Mouse (Mus musculus): ENCODE measurements around the gene Slc6a12. TPM values are rescaled to one million over a fixed set of nuclear protein-coding genes. Genes with fewer than 3 reads are reported as not detected.

The Slc6a12 gene
- total RNA-seq, 1 experiment from 2014 or later, result not detected

DNA sequence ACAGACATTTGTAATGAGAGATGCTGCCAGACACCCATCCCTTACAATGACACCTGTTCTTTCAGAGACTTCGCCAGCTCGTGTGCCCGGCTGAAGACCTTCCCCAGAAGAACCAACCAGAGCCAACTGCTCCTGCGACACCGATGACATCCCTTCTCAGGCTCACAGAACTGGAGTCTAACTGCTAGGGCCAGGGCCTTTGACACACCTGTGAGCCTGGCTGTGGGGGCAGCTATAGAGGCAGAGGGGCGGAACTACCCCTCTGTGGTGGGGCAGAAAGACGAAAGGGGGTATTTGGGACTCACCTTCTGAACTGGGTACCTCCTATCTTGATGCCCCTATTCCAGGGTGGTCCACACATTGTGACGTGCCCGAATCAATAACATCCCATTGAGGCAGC lies 5.6 kb upstream of the Slc6a12 start:
- no peak for ATAC-seq (replicated peaks in 1 of 2; ENCODE audit: insufficient read depth in 1 of 2, low FRiP score in 2 of 2, low TSS enrichment in 1 of 2, low read depth in 1 of 2, poor library complexity in 2 of 2, severe bottlenecking in 2 of 2)

DNA sequence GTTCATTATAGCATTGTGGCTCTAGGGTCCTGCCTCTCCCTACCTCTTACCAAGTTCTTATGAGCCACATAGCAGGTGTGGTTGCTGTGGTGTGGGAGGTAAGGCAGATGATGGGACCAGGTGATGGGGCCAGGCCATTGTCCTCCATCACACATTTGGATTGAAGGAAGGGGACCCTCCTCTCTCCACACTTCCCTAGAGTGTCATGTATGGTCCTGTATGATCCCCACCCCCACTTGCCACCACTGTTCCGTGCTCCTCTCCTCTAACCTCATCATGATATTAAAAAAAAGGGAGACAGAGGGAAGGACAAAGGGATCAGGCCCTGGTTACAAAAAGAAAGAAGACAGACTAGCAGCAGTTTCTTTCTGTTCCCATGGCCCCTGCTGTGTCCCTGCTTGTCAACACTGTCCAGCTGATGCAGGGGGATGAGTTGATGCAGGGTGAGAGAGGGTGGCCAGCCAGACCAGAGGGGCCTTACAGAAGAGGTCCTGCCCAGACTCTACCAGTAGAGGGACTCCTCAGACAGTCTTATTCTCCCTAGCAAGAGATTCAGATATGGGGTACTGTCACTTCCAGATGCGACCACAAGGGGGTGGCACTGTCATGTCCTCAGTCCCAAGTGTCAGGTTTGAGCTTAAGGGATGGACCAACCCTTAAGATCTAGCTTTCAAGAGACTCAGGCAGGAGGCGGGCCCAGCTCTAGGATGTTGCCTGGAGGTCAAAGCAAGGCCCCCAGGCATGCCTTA lies 4.9 kb upstream of the Slc6a12 start:
- peak; percentile 71 to 75 for ATAC-seq (replicated peaks in 1 of 2; ENCODE audit: insufficient read depth in 1 of 2, low FRiP score in 2 of 2, low TSS enrichment in 1 of 2, low read depth in 1 of 2, poor library complexity in 2 of 2, severe bottlenecking in 2 of 2)

DNA sequence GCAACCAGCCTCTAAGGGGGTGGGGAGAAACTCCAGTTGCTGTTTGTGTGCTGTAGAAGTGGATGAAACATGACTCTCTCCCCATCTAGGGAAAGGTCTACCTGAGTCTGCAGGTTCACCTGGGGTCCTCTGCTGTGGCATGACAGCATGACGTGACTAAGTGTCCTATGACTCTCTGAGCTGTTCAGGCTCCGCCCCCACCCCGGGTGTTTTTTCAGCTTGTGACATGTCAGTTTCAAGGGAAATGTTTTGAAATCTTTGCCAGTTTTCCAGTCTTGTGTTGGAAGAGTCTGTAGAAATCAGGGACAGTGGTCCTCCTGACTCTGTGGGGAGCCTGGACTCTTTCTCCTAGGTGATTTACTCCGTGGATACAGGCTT lies 4.4 kb upstream of the Slc6a12 start:
- no peak; a peak in 1 of 4 replicates for ATAC-seq (replicated peaks in 1 of 2; ENCODE audit: insufficient read depth in 1 of 2, low FRiP score in 2 of 2, low TSS enrichment in 1 of 2, low read depth in 1 of 2, poor library complexity in 2 of 2, severe bottlenecking in 2 of 2)

DNA sequence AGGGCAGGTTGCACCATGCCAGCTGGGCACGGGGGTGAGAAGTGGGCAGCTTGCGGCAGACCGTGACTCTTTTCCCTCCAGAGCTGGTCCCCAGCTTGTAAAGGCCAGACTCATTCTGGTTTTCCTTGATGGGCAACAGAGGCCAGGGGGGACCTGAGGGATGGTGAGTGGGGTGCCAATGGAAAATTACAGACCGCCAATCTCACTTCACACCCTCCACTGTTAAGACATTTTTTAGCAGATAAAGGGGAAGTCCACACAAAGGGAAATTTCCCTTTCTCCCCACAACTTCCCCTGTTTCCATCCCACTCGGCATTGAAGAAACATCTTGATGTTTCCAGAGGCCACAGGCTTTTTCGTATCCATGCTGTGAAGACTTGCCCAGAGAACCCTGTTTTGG lies 1.2 kb upstream of the Slc6a12 start:
- ATAC-seq (replicated peaks in 1 of 2; ENCODE audit: insufficient read depth in 1 of 2, low FRiP score in 2 of 2, low TSS enrichment in 1 of 2, low read depth in 1 of 2, poor library complexity in 2 of 2, severe bottlenecking in 2 of 2), result peak; percentile 48 to 52

DNA sequence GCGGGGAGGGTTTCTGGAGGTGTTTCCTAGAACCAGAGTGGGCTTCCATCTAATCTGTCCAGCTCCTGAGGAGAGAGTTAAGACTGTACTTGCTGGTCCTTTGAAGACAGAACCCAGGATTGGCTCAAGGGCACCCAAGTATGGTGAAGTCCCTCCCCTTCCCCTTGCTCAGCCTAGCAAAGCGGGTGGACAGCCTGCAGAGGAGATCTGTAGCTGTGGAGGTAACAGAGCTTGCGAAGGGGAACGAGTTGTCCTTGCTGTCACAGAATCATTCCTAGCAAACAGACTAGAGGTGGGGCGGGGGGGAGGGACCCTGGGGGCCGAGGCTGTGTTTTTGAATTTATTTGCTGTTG lies 871 bp downstream of the Slc6a12 start:
- ATAC-seq (replicated peaks in 1 of 2; ENCODE audit: insufficient read depth in 1 of 2, low FRiP score in 2 of 2, low TSS enrichment in 1 of 2, low read depth in 1 of 2, poor library complexity in 2 of 2, severe bottlenecking in 2 of 2), result no peak

DNA sequence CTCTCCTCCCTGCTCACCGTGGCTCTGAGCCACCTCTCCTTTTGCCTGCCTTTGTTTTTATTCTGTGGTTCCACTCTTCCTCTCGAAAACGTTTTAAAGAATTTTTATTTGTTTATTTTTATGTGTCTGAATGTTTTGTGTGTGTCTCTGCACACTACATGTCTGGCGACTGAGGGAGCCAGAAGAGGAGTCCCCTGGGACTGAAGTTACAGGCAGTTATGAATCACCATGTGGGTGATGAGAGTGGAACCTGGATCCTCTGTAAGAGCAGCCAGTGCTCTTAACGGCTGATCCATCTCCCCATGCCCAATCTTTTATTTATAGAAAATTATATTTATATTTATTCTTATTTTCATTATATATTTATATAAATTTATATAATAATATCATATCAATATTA lies 1.5 kb downstream of the Slc6a12 start:
- ATAC-seq (replicated peaks in 1 of 2; ENCODE audit: insufficient read depth in 1 of 2, low FRiP score in 2 of 2, low TSS enrichment in 1 of 2, low read depth in 1 of 2, poor library complexity in 2 of 2, severe bottlenecking in 2 of 2), result no peak

DNA sequence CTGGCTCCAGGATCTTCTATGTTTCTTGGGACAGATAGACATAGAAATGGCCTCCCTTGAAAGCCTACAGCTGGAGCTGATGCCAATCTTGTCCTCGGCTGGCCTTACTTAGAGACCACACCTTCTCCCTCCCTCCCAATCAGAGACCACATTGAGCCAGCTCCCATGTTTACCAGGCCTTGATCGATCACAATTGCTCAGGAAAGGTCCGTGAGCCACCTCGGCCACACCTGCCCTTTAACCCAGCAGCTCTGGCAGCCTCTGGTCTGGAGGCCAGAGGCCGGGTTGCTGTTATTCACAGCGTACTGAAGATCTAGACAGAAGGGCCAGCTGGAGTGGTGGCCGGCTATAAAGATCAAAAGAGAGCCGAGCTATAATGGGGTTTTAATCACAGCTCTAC lies 3.6 kb downstream of the Slc6a12 start:
- ATAC-seq (replicated peaks in 1 of 2; ENCODE audit: insufficient read depth in 1 of 2, low FRiP score in 2 of 2, low TSS enrichment in 1 of 2, low read depth in 1 of 2, poor library complexity in 2 of 2, severe bottlenecking in 2 of 2), result no peak

DNA sequence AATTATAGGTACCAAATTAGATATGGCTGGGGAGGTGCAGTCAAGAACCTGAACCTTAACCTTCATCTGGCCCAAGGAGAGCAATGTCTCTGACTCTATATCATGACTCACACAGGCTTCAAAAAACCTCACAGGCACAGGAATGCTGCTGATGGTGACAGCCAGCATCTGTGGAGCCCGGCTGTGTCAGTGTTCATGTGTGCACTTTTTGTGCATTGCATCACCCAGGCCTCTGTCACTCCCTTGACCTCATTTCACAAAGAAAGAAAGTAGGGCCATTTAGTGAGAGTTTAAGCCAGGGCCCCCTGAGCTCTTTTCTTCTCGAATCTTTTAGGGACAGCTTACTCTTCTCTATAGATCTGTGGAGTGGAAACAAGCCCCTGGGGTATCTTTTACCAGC lies 9.4 kb downstream of the Slc6a12 start:
- no peak for ATAC-seq (replicated peaks in 1 of 2; ENCODE audit: insufficient read depth in 1 of 2, low FRiP score in 2 of 2, low TSS enrichment in 1 of 2, low read depth in 1 of 2, poor library complexity in 2 of 2, severe bottlenecking in 2 of 2)

DNA sequence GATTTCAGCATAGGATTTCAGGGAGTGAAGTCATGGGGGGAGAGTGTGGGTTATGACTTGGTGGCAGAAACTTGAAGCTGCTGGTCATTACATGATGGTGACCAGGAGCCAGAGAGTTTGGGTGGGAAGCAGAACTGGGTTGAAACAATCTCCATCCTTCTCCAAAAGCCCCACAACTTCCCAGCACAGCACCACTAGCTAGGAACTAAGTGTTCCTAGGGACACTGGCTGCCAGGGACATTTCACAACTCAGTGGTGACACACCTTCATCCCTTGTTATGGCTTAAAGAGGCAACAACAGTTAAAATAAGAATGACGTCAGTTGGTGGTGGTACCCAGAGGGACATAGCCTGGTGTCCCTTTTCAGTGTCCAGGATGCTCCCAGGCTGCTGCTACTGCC lies 13.2 kb downstream of the Slc6a12 start:
- no peak for ATAC-seq (replicated peaks in 1 of 2; ENCODE audit: insufficient read depth in 1 of 2, low FRiP score in 2 of 2, low TSS enrichment in 1 of 2, low read depth in 1 of 2, poor library complexity in 2 of 2, severe bottlenecking in 2 of 2)

DNA sequence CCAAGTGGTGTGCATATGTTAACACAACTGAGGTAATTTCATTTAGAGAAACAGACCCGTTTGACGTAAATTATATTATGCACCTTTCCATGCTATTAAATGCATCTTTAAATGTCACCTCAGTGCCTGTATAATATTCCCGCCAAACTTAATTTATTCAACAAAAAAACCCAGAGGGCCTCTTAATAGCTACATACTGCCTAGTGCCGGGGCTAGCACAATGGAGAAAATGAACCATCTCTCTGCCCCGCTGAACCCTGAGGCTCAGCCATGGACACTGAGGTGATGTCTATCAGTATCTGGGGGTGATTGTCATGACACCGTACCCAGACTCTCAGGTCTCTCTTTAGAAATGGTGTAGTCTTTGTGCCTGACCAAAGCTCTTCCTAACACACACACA lies 14.4 kb downstream of the Slc6a12 start:
- ATAC-seq (replicated peaks in 1 of 2; ENCODE audit: insufficient read depth in 1 of 2, low FRiP score in 2 of 2, low TSS enrichment in 1 of 2, low read depth in 1 of 2, poor library complexity in 2 of 2, severe bottlenecking in 2 of 2), result no peak

DNA sequence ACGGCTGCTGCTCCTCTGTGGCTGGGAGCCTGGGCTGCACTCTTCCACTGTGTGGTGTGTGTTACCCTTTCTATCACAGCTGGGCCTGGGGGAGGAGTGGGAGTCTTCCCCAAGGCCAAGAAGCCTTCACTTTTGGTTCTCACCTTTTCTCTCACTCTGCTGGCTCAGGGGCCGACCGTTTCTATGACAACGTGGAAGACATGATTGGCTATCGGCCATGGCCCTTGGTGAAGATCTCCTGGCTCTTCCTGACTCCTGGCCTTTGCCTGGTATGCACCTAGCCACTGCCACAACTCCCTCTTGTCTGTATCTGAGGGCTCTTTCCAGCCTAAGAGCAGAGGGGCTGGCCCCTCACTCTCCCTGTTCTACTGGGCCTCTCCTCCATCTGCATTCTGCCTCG lies 20.2 kb downstream of the Slc6a12 start:
- ATAC-seq (replicated peaks in 1 of 2; ENCODE audit: insufficient read depth in 1 of 2, low FRiP score in 2 of 2, low TSS enrichment in 1 of 2, low read depth in 1 of 2, poor library complexity in 2 of 2, severe bottlenecking in 2 of 2), result no peak

DNA sequence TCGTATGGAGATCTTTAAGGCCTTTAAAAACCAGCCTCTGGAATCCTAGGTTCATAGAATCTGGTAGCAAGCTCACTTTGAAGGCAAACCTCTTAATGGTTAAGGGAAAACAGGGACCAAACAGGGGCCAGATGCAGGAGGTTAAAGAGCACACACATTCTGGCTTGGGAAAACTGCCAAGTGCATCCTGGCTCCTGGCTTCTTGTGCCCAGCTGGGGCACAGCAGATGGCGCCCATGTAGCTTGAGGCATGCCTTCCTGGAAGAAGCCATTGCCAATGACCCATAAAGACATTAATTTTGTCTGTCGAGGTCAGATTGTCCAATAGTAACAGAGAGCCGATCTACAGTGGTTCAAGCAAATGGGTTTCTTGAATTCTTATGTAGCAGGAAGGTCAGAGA lies 21.1 kb downstream of the Slc6a12 start:
- no peak for ATAC-seq (replicated peaks in 1 of 2; ENCODE audit: insufficient read depth in 1 of 2, low FRiP score in 2 of 2, low TSS enrichment in 1 of 2, low read depth in 1 of 2, poor library complexity in 2 of 2, severe bottlenecking in 2 of 2)

DNA sequence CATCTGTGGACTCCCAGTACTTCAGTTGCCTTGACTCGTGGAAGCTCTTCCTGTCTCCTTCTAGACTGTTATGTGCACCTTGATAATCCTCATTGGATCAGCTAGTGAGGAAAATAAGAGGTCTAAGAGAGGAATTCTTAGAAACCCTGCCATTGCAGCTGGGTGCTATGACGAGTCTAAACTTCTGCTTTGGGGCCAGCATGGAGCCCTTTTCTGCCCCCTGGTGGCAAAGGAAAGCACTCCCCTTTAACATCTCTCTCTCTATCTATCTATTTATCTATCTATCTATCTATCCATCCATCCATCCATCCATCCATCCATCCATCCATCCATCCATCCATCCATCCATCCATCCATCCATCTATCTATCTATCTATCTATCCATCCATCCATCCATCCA lies 23.7 kb downstream of the Slc6a12 start:
- peak; percentile 60 to 69; a peak in 2 of 4 replicates for ATAC-seq (replicated peaks in 1 of 2; ENCODE audit: insufficient read depth in 1 of 2, low FRiP score in 2 of 2, low TSS enrichment in 1 of 2, low read depth in 1 of 2, poor library complexity in 2 of 2, severe bottlenecking in 2 of 2)

DNA sequence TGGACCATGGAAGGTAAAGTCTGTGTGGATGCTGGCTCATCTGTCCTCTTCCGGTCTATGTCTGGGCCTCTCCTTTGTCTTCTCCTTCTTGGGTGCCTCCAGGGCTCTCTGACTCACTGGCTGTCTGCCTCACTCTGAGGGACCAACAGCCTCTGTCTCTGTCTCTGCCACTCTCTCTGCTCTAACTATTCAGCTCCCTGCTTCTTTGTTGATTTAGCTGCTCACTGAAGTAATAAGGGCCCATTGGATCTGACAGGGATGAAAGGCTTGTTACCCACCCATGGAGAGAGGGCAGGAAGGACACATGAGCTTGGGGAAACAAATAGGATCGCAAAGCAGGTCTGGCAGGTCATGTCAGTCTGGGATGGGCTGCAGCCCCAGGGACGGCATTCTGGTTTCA lies 24.2 kb downstream of the Slc6a12 start:
- no peak for ATAC-seq (replicated peaks in 1 of 2; ENCODE audit: insufficient read depth in 1 of 2, low FRiP score in 2 of 2, low TSS enrichment in 1 of 2, low read depth in 1 of 2, poor library complexity in 2 of 2, severe bottlenecking in 2 of 2)

DNA sequence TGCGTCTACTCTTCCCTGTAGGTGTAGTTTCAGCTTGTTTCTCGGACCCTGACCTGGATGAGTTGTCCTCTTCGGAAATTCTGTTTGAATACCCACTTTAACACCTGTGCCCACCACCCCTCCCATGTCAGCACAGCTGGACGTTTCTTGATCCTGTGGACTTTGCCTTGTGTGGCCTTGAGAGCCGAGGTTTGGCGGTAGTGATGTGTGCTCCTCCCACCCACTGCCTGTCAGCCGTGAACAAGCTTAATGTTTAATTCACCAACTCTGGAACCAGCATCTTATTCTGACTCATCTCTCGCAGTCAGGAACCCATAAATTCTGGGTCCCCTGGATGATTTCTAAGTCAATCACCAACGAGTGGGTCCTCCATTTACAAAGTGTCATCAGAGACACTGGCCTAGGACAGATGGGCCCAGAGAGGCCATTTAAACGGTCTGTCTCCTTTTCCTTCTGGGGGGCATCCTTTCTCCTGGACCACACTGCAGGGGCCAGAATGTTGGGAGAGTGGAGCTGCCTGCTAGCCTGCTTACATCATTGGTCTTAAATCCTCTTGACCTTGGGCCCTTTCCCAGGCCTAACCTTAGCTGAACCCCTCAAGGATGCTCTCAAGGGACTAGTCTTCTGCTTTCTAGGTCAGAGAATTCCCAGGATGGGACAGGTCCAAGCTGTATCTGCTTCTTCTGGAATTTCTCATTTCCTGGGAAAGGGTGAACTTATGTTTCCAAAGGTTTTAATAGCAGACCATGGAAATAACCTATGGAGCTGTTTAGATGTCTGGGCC lies 28.5 kb downstream of the Slc6a12 start:
- ATAC-seq (replicated peaks in 1 of 2; ENCODE audit: insufficient read depth in 1 of 2, low FRiP score in 2 of 2, low TSS enrichment in 1 of 2, low read depth in 1 of 2, poor library complexity in 2 of 2, severe bottlenecking in 2 of 2), result no peak

DNA sequence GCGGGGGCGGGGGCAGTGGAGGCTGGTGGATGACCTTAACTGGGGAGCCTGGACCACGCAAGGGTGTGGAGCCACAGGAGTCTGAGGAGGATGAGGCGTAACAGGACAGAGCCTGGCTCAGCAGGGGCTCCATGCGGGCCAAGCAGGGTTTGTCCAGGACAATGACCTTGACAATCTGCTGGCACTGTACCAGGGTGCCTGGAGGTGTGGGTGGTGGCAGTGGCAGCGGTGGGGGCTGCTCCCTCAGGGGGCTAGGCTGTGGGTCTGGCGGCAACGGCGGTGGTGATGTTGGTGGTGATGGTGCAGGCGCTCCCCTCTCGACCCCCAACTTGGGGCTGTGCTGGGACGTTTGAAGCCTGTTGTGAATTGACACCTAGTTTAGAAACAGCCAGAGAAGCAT lies 33.3 kb downstream of the Slc6a12 start:
- no peak for ATAC-seq (replicated peaks in 1 of 2; ENCODE audit: insufficient read depth in 1 of 2, low FRiP score in 2 of 2, low TSS enrichment in 1 of 2, low read depth in 1 of 2, poor library complexity in 2 of 2, severe bottlenecking in 2 of 2)

DNA sequence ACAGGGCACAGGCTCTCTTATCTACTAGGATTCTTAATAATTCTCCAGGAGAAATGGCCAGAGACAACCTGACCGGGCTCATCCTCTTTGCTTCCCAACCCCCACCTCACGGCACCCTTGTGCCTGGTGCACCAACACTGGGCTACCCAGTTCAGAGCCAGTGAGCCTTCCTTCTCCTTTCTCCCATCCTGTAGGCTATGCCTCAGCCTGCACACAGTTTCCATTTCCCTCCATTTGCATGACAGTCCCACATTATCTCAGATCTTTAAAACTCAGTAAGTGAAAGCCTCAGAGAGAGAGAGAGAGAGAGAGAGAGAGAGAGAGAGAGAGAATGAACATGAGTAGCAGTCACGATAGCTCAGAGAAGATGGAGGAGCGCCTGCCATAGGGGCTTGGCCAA lies 35.4 kb downstream of the Slc6a12 start:
- ATAC-seq (replicated peaks in 1 of 2; ENCODE audit: insufficient read depth in 1 of 2, low FRiP score in 2 of 2, low TSS enrichment in 1 of 2, low read depth in 1 of 2, poor library complexity in 2 of 2, severe bottlenecking in 2 of 2), result no peak

DNA sequence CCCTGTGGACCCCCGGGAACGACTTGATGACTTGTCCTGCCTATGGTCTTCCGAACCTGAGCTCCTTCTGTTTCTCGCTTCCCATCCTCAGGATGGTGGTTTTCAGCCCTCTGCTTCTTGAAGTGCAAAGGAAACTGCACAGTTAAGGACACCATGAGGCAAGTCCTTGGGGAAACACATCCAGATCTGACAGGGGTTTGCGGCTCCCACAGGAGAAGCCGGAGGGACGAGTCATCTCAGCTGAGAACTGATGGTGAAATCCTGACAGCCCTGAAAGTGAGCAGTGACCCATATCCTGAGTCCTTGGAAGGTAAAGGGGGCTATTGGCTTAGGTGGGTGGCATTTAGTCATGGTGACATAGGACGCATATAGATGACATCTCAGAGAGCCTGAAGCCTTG lies 37.7 kb downstream of the Slc6a12 start:
- no peak for ATAC-seq (replicated peaks in 1 of 2; ENCODE audit: insufficient read depth in 1 of 2, low FRiP score in 2 of 2, low TSS enrichment in 1 of 2, low read depth in 1 of 2, poor library complexity in 2 of 2, severe bottlenecking in 2 of 2)

DNA sequence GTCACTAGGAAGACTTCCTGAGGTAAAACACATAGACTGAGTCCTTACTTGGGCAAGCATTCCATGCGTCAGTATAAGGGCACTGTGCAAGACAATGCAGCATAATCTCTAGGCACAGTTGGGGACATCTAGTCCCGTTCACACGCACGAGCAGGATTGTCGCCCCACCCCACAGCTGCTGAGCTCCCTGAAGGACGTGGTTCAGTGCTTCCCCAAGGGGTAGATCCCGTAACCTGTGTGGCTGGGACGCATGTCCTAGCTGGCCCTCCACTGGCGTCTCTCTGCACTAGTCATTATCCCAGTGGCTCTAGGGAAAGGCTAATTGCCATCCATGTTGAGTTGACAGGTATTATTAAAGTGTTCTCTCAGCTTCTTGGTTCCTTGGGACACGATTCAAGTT lies 39.2 kb downstream of the Slc6a12 start:
- ATAC-seq (replicated peaks in 1 of 2; ENCODE audit: insufficient read depth in 1 of 2, low FRiP score in 2 of 2, low TSS enrichment in 1 of 2, low read depth in 1 of 2, poor library complexity in 2 of 2, severe bottlenecking in 2 of 2), result no peak
